Mouse (Mus musculus) intestine, postnatal 0 days (tissue): ENCODE data around the gene Hapln3. TPM values are rescaled to one million over a fixed set of nuclear protein-coding genes. Genes with fewer than 3 reads are reported as not detected.
A peak's percentile ranks its signal among the peaks of the same experiment; 100 is the strongest.

Experiments used
- ATAC-seq: fragments of 200-750 bp; cut with Nextera tagmentation; 2 replicates; pipeline ENCODE4 v1.8.0; 2017; ENCODE audit warnings: mild to moderate bottlenecking, moderate TSS enrichment, moderate library complexity
- H3K27ac ChIP-seq: fragments of 300-500 bp; sonication (generic); 2 replicates; pipeline ENCODE4 v1.5.1; 2014; ENCODE audit warnings: mild to moderate bottlenecking, low read depth, low read length, moderate library complexity
- H3K27me3 ChIP-seq: fragments of 300-500 bp; sonication (generic); replicated peaks from 2 replicates; pipeline ENCODE4 v1.6.1; 2014; ENCODE audit warnings: low read length, mixed read lengths; ENCODE audit not compliant: control insufficient read depth, insufficient read depth
- H3K36me3 ChIP-seq: fragments of 300-500 bp; sonication (generic); 2 replicates; pipeline ENCODE4 v1.6.1; 2014; ENCODE audit warnings: mild to moderate bottlenecking, moderate library complexity; ENCODE audit not compliant: control insufficient read depth, insufficient read depth
- H3K4me1 ChIP-seq: fragments of 300-500 bp; sonication (generic); replicated peaks from 2 replicates; pipeline ENCODE4 v1.6.1; 2014; ENCODE audit warnings: antibody characterized with exemption, low read length, mixed read lengths; ENCODE audit not compliant: control insufficient read depth, insufficient read depth
- H3K4me2 ChIP-seq: fragments of 300-500 bp; sonication (generic); replicated peaks from 2 replicates; pipeline ENCODE4 v1.6.1; 2014; ENCODE audit warnings: low read depth, mild to moderate bottlenecking, moderate library complexity
- H3K4me3 ChIP-seq: fragments of 300-500 bp; sonication (generic); 2 replicates; pipeline ENCODE4 v1.5.1; 2014; ENCODE audit warnings: low read depth, low read length
- H3K9ac ChIP-seq: fragments of 300-500 bp; sonication (generic); 2 replicates; pipeline ENCODE4 v1.6.1; 2014; ENCODE audit warnings: mild to moderate bottlenecking, low read depth, low read length
- H3K9me3 ChIP-seq: fragments of 300-500 bp; sonication (generic); 2 replicates; pipeline ENCODE4 v1.6.1; 2016; ENCODE audit warnings: mixed run types; ENCODE audit not compliant: control insufficient read depth
- CTCF ChIP-seq: sonication (generic); IDR thresholded peaks from 2 replicates; pipeline ENCODE4 v1.5.1; 2016; ENCODE audit warnings: low read depth, mild to moderate bottlenecking, control low read depth, antibody characterized with exemption, moderate library complexity
- WGBS: fragments of 180-500 bp; shearing (Covaris S2); extraction: QIAGEN DNeasy Blood & Tissue Kit; methylation state at CpG from one replicate; pipeline ENCODE4 v1.1.7; 2014; 5-methylcytosine and 5-hydroxymethylcytosine counted together
- polyA plus RNA-seq: library from polyadenylated mRNA; unstranded; fragments of >200 nt; fragmentation: Nextera tagmentation; extraction: Ambion mirVana; gene quantifications from 2 replicates; pipeline ENCODE4 v1.2.1, GENCODE M21; 2015

Hapln3 gene
- polyA plus RNA-seq, 1 experiment from 2014 or later: 0.48 TPM

- ATAC-seq: peak; percentile 90
- Histone ChIP-seq H3K4me2 (peak within 1 kb of the TSS; percentile 83), H3K4me3 (peak within 1 kb of the TSS; percentile 65), H3K9ac (peak within 1 kb of the TSS; percentile 58), H3K36me3 (peaks cover 17% of the 10 kb centered on the region; the same call in 1 of the 2 replicates), H3K4me1 (0 out of 2 replicates have a peak, but pooled peaks cover 2% of the 10 kb centered on the region), H3K27ac (peak within 1 kb of the TSS; percentile 73), H3K9me3 (no peaks in the 10 kb centered on the region), H3K27me3 (no peaks in the 10 kb centered on the region)
- WGBS: 0% methylated on average over 38 of the region's 39 CpGs
- no peak; the same call in 1 of the 2 replicates for TF ChIP-seq CTCF
Observed at GRCm38 (mm10) chr7:79148711-79149266, 18.0 kb upstream of the Hapln3 start, which contains the start of gene Mfge8. Mfge8 (minus strand) TSS chr7:79149060.

GRCm38 (mm10) chr7:79147931-79148653, 17.3 kb upstream of the Hapln3 start:
- WGBS: 3% methylated on average over 20 of the region's 20 CpGs
- Histone ChIP-seq H3K4me1 (0 out of 2 replicates have a peak, but pooled peaks cover 2% of the 10 kb centered on the region), H3K9ac (peak overlapping the region; percentile 58), H3K27me3 (no peaks in the 10 kb centered on the region), H3K4me2 (peak overlapping the region; percentile 83), H3K9me3 (no peaks in the 10 kb centered on the region), H3K36me3 (peaks cover 23% of the 10 kb centered on the region), H3K4me3 (peak overlapping the region; percentile 65), H3K27ac (peak overlapping the region; percentile 73)
- ATAC-seq: no peak
- no peak for TF ChIP-seq CTCF

- H3K27me3 ChIP-seq: no peaks in the 10 kb centered on the region
- H3K4me2 ChIP-seq: peak overlapping the region; percentile 83
- WGBS: 65% methylated on average over 12 of the region's 12 CpGs
- TF ChIP-seq CTCF: no peak
- H3K36me3 ChIP-seq: peaks cover 29% of the 10 kb centered on the region
- H3K9me3 ChIP-seq: no peaks in the 10 kb centered on the region
- H3K4me1 ChIP-seq: 0 out of 2 replicates have a peak, but pooled peaks cover 2% of the 10 kb centered on the region
- H3K9ac ChIP-seq: no peak overlapping the region
- no peak overlapping the region for H3K4me3 ChIP-seq
- no peak overlapping the region; the same call in 1 of the 2 replicates for H3K27ac ChIP-seq
- no peak; the same call in 1 of the 2 replicates for ATAC-seq
Observed at GRCm38 (mm10) chr7:79147011-79147837, 16.4 kb upstream of the Hapln3 start.

- no peaks in the 10 kb centered on the region for H3K9me3 ChIP-seq
- no peak overlapping the region for H3K9ac ChIP-seq
- peaks cover 57% of the 10 kb centered on the region for H3K36me3 ChIP-seq
- H3K4me1 ChIP-seq: no peaks in the 10 kb centered on the region
- ATAC-seq: no peak
- peak; percentile 96 for TF ChIP-seq CTCF
- no peak overlapping the region for H3K4me3 ChIP-seq
- no peaks in the 10 kb centered on the region for H3K27me3 ChIP-seq
- H3K4me2 ChIP-seq: no peak overlapping the region
- 44% methylated on average over 8 of the region's 8 CpGs for WGBS
- no peak overlapping the region for H3K27ac ChIP-seq
Observed at GRCm38 (mm10) chr7:79140897-79141296, 10.1 kb upstream of the Hapln3 start.

GRCm38 (mm10) chr7:79139891-79140591, 9.2 kb upstream of the Hapln3 start:
- Histone ChIP-seq H3K9ac (no peak overlapping the region), H3K36me3 (peaks cover 59% of the 10 kb centered on the region), H3K4me3 (no peak overlapping the region), H3K27me3 (no peaks in the 10 kb centered on the region), H3K4me2 (no peak overlapping the region), H3K9me3 (no peaks in the 10 kb centered on the region), H3K27ac (no peak overlapping the region), H3K4me1 (no peaks in the 10 kb centered on the region)
- peak; percentile 53 for ATAC-seq
- no peak for TF ChIP-seq CTCF
- WGBS: 54% methylated on average over 4 of the region's 4 CpGs
